Mouse (Mus musculus) megakaryocyte, embryonic 14.5 days (primary cell): ENCODE measurements at regions not wholly inside any gene's neighbourhood (a gene's known extent, or its start where the extent isn't known, plus 50 kb on each side); places are given as distances from the start of the nearest gene placed in this dataset.

ENCODE experiments used
- H3K27me3 ChIP-seq: replicated peaks from 2 replicates; pipeline ENCODE3; 2012; ENCODE audit warnings: inconsistent platforms
- H3K36me3 ChIP-seq: replicated peaks from 2 replicates; pipeline ENCODE3; 2012; ENCODE audit warnings: low read length, inconsistent platforms, mixed read lengths
- H3K4me1 ChIP-seq: 2 replicates; pipeline ENCODE4 v1.6.1; 2012; ENCODE audit warnings: inconsistent platforms
- H3K4me3 ChIP-seq: replicated peaks from 2 replicates; pipeline ENCODE3; 2012; ENCODE audit warnings: moderate library complexity, mild to moderate bottlenecking, inconsistent platforms
- H3K9me3 ChIP-seq: 2 replicates; pipeline ENCODE4 v1.6.1; 2012; ENCODE audit warnings: inconsistent platforms
- FLI1 ChIP-seq: IDR thresholded peaks from 2 replicates; pipeline ENCODE4 v1.6.1; 2012; ENCODE audit warnings: low read length, inconsistent platforms, mixed read lengths
- GATA1 ChIP-seq: IDR thresholded peaks from 3 replicates; pipeline ENCODE4 v1.6.1; 2012; ENCODE audit warnings: mixed read lengths, low read length, inconsistent platforms, borderline replicate concordance

DNA sequence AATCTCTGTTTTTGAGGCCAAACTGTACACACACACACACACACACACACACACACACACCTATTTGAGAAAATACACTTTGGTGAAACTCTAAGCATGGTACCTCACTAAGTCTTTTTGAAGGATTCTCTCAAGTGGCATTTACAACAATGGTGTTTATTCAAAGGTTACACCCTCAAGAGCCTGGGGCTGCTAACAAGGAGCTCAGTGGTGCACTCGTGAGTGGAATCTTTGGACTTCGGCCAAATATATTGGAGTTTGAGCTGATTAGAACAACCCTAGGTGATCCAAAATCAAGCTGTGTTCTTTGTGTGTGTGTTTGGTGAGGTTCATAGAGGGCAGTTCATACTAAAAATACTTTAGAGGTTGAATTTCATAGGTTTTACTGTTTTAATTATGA lies 147.6 kb upstream of the Fn1 start:
- TF ChIP-seq GATA1, result no peak
- no peak for TF ChIP-seq FLI1
- H3K27me3 ChIP-seq, result no peaks in the 10 kb centered on the region
- no peak overlapping the region for H3K4me3 ChIP-seq
- H3K9me3 ChIP-seq, result peaks cover 7% of the 10 kb centered on the region
- no peaks in the 10 kb centered on the region for H3K4me1 ChIP-seq
- no peaks in the 10 kb centered on the region for H3K36me3 ChIP-seq

DNA sequence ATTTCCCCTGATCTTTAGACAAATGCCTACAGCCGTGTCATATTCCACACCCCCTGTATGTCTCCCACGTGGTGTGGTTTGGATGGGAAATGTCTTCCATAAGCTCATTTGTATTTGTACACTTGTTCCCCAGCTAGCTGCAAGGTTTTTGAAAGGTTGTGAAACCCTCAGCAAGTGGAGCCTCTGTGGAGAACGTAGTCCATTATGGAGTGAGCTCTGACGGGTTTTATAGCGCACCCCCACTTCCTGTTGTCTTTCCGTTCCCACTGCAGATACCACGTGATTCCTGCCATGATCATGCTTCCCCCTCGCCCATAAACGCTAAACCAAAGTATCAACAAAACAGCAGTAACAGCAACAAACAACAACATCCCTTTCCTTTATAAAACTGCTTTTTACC lies 145.6 kb upstream of the Fn1 start:
- no peaks in the 10 kb centered on the region for H3K27me3 ChIP-seq
- TF ChIP-seq GATA1, result no peak
- no peak for TF ChIP-seq FLI1

DNA sequence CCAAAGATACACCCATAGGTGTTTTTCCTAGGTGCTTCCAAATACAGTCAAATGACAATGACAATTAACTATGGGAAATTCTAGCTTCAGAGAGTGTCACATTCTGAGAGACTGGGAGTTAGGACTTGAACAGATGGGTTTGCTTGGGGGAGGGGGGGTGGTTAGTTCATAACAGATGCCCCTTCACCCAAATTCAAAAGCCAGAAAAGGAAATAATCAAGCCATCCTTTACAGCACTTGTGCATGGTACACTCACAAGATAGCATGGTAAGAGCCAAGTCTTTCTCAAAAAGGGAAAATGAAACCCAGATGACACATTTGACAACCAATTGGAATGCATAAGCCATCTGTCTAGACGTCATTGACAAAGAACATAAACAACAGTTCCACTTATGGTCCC lies 135.4 kb upstream of the Fn1 start:
- no peak overlapping the region for H3K4me3 ChIP-seq
- TF ChIP-seq GATA1, result no peak
- TF ChIP-seq FLI1, result no peak

More for the DNA sequence above, 145.6 kb upstream of the Fn1 start:
- H3K4me1 ChIP-seq, result no peaks in the 10 kb centered on the region
- H3K4me3 ChIP-seq, result no peak overlapping the region
- peaks cover 3% of the 10 kb centered on the region; the same call in 1 of the 2 replicates for H3K9me3 ChIP-seq
- no peaks in the 10 kb centered on the region for H3K36me3 ChIP-seq

DNA sequence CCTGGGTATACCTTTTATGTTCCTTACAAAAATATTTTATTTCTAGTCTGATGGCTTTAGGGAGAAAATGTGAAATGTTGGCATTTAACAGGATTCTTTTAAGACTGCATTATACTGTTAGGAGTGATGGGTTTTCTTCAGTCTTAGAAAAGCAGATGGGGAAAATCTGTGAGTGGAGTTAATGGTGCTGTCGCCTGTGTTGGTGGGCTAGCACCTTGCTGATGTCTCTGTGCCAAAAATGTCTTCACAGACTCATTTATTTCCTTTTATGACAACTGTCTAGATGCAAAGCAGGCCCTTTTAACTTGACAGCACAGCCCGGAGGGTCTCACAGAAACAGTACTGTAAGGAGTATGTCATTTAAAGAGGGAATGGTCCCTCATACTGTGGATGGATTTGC lies 131.9 kb upstream of the Fn1 start:
- H3K4me3 ChIP-seq, result no peak overlapping the region
- TF ChIP-seq GATA1, result no peak
- no peaks in the 10 kb centered on the region for H3K4me1 ChIP-seq
- no peaks in the 10 kb centered on the region for H3K27me3 ChIP-seq
- H3K36me3 ChIP-seq, result no peaks in the 10 kb centered on the region
- peaks cover 38% of the 10 kb centered on the region for H3K9me3 ChIP-seq

More for the DNA sequence above, 135.4 kb upstream of the Fn1 start:
- Histone ChIP-seq H3K27me3 (no peaks in the 10 kb centered on the region), H3K9me3 (peaks cover 29% of the 10 kb centered on the region; the same call in 1 of the 2 replicates), H3K36me3 (no peaks in the 10 kb centered on the region), H3K4me1 (no peaks in the 10 kb centered on the region)

DNA sequence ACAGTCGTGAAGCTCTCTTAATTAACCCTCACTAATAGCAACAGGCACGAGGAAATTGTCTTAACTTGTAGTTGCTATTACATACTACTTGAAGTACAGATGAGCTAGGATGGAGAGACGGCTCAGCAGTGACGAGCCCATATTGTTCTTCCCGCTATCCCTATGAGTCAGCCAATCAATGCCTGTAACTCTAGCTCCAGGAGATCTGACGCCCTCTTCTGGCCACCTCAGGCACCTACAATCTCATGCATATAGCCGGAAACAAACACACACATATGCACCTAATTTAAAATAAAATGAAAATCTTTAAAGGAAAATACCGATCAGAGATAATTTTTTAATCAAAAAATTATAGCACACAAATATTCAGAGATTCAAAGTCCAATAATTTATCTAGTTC lies 125.3 kb upstream of the Fn1 start:
- TF ChIP-seq FLI1, result no peak
- Histone ChIP-seq H3K4me3 (no peak overlapping the region), H3K4me1 (no peaks in the 10 kb centered on the region), H3K9me3 (peaks cover 28% of the 10 kb centered on the region), H3K27me3 (no peaks in the 10 kb centered on the region), H3K36me3 (no peaks in the 10 kb centered on the region)

DNA sequence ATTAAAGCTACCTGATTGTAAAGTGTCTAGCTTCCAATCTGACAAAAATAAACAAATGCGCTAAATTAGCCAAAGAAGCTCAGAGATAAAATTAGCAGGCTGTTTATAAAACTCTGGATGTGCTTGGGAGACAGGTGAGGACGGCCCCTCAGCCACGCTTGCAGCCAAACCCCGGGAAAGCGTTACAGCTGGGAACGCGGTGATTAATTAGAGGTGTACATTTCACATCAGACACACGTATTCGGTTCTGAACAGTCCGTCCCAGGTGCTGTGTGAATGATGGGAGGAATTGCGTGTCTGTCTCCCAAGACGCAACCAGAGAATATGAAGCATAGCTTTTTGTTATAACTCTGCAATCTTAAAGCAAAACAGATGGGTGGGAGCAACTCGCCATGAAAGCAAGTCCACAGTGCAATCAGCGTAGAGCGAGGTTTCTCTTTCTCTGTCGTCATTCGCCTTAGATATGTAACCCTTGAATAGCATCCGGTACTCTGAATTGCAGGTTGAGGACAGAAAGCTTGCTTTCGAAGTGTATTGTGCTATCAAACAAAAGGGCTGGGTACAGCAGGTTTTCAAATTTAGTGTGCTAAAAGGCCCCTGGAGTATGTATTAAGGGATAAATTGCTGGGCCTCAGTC lies 123.0 kb upstream of the Fn1 start:
- Histone ChIP-seq H3K9me3 (peaks cover 31% of the 10 kb centered on the region), H3K27me3 (no peaks in the 10 kb centered on the region), H3K4me3 (no peak overlapping the region), H3K4me1 (no peaks in the 10 kb centered on the region), H3K36me3 (no peaks in the 10 kb centered on the region)
- no peak for TF ChIP-seq GATA1
- TF ChIP-seq FLI1, result no peak

DNA sequence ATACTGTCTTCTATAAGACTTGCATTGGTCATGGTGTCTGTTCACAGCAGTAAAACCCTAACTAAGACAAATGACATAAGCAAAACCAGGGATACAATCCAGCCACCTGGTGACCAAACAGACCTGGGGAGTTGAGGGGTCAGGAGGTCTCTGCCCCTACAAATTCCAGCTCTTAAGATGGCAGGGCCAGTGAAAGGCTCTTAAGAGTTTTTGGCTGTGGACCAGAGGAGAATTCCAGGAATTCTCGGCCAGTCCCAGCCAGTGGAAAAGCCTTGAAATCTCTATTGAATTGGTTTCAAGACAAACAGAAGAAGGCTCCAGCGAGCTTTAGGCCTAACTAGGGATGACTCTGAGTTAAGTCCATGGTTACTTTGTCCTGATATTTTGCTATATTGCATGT lies 119.5 kb upstream of the Fn1 start:
- Histone ChIP-seq H3K36me3 (no peaks in the 10 kb centered on the region), H3K9me3 (peaks cover 31% of the 10 kb centered on the region), H3K4me3 (no peak overlapping the region), H3K4me1 (no peaks in the 10 kb centered on the region), H3K27me3 (no peaks in the 10 kb centered on the region)
- TF ChIP-seq GATA1 (no peak), FLI1 (no peak)

DNA sequence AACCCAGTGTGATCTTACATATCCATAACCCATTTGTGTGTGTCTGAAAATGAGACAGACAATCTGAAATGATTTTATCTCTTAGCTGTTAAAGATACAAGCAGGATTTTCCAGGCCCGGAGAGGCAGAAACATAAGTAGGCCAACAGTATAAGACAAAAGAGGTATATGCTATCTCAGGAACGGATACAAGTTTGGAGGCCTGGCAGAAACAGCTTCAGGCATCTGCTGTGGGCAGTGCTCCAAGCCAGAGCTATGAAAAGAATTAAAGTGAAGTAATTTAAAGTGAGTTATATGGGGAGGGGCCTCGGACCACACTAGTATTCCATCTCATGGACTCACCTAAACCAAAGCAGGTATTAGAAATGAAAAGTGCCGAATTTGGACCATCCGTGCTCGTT lies 118.8 kb upstream of the Fn1 start:
- no peaks in the 10 kb centered on the region for H3K36me3 ChIP-seq
- H3K4me1 ChIP-seq, result no peaks in the 10 kb centered on the region
- no peak overlapping the region for H3K4me3 ChIP-seq
- H3K27me3 ChIP-seq, result no peaks in the 10 kb centered on the region
- TF ChIP-seq GATA1, result no peak
- no peak for TF ChIP-seq FLI1
- H3K9me3 ChIP-seq, result peaks cover 26% of the 10 kb centered on the region

DNA sequence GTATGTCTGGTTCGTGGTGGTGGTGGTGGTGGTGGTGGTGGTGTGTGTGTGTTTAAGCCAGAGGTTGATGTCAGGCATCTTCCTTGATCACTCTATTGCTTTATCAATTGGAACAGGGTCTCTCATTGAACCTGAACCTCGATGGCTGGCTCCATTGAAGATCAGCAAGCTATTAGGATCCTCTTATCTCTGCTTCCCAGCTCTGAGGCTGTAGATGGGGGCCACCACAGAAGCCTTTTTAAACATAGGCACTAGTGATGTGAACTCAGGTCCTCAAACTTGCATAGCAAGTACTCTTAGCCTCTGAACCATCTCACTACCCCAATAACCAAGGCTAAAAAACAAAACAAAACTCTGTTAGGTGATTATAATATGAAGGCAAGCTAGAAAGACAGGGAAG lies 116.6 kb upstream of the Fn1 start:
- H3K4me1 ChIP-seq, result no peaks in the 10 kb centered on the region
- H3K27me3 ChIP-seq, result no peaks in the 10 kb centered on the region
- H3K9me3 ChIP-seq, result peaks cover 21% of the 10 kb centered on the region
- no peak overlapping the region for H3K4me3 ChIP-seq
- no peaks in the 10 kb centered on the region for H3K36me3 ChIP-seq
- no peak for TF ChIP-seq GATA1
- TF ChIP-seq FLI1, result no peak

DNA sequence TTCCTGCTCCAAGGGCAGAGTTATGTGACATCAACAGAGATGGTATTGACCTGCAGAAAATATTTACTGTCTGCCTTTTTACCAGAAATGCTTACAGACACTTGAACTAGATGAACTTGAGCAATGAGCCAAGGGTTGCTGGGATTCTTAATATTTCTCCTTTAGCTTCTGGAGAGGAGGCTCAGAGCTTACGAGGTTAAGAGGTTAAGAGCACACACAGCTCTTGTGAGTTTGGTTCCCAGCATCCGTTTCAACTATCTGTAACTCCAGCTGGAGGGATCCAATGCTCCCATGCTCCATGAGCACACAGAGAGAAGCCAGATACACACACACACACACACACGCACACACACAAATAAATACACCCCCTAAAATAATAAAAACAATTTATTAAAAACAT lies 114.7 kb upstream of the Fn1 start:
- peaks cover 18% of the 10 kb centered on the region for H3K9me3 ChIP-seq
- no peaks in the 10 kb centered on the region for H3K27me3 ChIP-seq
- TF ChIP-seq FLI1 (no peak), GATA1 (no peak)

DNA sequence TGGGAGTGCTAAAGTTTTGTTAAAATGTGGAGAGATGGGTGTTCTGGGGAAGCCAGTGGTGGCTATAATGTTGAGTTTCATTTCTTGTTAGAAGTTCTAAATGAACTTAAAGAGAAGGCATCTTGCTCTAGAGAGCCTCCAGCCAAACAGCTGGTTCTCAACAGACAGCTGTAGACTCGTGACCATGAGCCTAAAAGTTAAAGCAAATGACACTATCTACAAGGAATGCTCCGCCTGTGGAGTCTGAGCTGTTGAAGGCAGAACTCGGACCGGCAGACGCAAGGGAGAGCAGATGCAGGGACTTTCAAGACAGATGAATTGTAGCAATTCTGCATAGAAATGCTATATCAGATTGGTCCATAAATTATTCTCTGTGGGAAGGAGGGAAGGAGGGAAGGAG lies 114.1 kb upstream of the Fn1 start:
- no peaks in the 10 kb centered on the region for H3K4me1 ChIP-seq
- TF ChIP-seq GATA1 (no peak), FLI1 (no peak)

More for the DNA sequence above, 114.7 kb upstream of the Fn1 start:
- Histone ChIP-seq H3K4me1 (no peaks in the 10 kb centered on the region), H3K4me3 (no peak overlapping the region), H3K36me3 (no peaks in the 10 kb centered on the region)

More for the DNA sequence above, 114.1 kb upstream of the Fn1 start:
- no peaks in the 10 kb centered on the region for H3K36me3 ChIP-seq
- no peak overlapping the region for H3K4me3 ChIP-seq
- H3K27me3 ChIP-seq, result no peaks in the 10 kb centered on the region
- H3K9me3 ChIP-seq, result peaks cover 12% of the 10 kb centered on the region; the same call in 1 of the 2 replicates
